Mouse (Mus musculus) urinary bladder, postnatal 4 days (tissue): ENCODE data around the gene Samd4b.

Experiments used
- DNase-seq, 2 experiments: peaks; one replicate each; pipeline ENCODE4 v3.0.0; 2021 to 2022; ENCODE audit warnings: low spot score in 2 of 2

The Samd4b gene

DNA sequence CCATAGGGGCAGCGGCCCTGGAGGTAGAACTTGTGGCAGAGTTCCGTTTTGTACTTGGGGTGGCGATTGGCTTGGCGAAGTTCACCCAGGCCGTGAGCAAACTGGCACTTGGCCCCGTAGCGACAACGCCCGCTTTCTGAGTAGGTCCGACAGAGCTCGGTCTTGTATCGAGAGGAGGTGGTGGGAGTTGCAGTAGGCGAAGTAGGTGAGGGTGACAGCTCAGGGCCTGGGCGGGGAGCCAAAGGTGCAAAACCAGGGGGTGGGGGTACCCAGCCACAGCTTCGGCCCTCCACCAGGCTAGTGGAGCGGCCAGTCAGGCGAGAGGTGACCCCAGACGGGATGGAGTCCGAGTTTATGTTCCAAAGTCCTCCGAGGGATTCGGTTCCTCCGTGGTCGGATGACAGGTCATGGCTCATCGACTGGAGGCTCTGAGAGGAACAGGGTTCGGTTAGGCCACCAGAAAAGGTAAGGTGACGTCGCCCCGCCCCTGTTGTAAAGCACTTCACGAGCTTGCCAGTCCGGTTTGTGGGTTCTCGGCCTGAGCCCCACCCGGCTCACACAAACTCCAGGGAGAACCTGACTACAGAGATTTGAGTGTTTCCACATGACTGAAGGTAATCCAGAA, 219.8 kb downstream of the Samd4b start:
- DNase-seq = peak in 1 of 2 experiments; percentile 64

DNA sequence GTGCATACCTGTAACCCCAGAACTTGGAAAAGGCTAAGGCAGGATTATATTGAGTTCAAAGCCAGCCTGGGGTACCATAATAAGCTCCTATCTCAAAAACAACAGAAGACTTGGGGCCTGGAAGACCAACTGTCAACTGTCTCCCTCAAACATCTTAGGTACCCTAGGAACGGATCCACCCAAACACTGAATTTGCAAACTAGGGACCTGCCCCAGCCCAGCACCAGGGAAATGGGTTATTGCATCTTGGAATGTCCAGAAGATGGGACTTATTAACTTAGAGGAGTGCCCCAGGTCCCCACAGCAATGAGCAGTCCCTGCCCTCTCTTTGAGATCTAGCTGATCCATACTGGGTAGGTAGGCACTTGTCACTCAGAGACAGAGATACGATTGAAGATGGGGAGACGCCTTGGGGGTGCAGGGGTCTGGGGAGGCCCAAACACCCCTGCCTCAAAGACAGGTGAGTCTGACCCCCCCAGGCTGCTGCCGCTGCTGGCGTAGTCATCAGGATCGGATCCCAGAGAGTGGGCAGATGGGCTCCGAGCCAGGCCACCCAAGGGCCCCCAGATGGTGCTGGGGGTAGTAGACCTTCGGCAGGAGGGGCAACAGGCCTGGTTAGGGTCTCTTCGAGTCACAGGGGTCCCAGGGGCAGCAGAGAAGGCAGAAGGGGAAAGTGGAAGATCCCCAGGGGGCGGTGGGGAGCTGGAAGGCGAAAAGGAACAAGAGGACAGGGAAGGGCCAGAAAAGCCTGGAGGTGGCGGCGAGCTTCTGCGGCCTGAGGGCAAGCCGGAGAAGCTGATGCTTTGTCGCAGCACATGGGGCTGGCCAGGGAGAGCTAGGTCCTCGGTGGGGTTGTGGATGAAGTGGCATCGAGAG, 220.5 kb downstream of the Samd4b start:
- DNase-seq = no peak

DNA sequence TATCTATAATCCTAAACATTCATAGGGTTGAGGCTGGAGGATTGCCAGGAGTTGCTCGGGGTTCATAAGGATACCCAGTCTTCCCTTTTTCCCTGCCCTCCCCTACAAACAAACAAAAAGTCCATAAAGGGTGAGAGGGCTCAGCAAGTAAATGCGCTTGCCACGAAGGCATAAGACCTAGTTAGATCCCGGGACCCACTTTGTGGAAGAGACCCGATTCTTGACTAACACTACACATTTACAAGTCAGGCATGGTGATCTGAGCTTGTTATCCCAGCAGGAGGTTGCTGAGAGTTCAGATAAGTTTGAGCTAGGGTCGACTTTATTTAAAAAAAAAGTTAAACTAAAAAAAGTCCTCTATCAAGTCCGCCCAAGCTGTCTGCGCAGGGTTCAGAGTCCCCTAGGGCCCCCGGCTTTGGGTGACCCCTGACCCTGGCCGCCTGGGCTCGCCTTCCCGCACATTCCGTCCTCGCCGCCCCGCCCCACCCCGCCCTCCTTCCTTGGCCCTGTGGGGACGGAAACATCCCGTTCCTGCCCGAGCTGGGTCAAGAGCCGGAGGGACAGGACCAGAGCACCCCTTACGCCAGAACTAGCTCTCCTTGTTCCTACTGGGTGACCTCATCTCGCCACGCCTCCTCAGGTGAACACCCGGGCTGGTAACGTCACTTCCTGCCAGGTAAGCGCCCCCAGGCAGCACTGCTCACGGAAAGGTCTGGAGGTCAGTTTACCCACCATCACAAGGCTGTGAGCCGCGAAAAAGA, 221.8 kb downstream of the Samd4b start:
- DNase-seq = peak; percentile 72 to 76

DNA sequence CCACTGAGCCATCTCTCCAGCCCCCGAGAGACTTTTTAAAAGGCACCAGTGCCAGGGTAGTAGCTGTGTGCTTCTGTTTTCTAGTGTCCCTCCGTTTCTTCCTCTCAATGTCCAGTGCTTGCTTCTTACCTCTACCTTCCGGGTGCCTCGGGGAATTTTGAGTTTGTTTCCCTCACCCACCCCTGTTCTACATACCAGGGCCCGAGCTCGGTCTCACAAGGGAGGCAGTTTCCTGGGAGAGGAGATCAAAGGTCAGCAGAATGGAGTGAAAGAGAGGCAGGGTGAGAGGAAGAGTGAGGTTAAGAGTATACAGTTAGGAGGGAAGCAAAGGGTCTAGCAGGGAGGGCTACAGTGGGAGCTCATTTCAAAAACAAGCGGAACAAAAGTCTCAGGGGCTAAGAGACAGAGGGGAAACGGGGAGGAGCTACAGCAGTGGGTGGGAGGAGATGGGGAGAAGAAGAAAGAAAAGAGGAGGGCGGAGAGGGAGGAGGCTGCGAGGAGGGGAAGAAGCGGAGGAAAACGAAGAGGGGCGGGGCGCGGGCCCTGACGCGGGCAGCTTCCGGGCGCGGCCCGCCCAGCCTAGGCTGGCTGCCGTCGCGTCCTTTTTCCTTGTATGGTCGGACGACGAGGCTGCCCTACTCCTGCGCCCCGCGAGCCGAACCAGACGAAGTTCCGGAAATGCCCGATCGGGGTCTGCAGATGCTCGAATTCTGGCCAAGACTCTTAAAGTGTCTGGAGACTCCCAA, 222.6 kb downstream of the Samd4b start:
- peak; percentile 91 to 93 for DNase-seq

DNA sequence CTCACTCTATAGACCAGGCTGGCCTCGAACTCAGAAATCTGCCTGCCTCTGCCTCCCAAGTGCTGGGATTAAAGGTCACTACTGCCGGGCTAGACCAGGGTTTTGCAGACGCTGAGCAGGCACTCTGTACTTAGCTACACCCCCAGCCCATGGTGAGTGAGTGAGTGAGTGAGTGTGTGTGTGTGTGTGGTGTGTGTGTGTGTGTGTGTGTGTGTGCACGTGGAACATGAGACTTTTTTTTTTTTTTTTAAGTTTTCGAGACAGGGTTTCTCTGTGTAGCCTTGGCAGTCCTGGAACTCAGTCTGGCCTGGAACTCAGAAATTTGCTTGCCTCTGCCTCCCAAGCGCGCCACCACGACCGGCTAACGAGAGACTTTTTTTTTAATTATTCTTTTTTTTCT, 223.3 kb downstream of the Samd4b start:
- DNase-seq = no peak

DNA sequence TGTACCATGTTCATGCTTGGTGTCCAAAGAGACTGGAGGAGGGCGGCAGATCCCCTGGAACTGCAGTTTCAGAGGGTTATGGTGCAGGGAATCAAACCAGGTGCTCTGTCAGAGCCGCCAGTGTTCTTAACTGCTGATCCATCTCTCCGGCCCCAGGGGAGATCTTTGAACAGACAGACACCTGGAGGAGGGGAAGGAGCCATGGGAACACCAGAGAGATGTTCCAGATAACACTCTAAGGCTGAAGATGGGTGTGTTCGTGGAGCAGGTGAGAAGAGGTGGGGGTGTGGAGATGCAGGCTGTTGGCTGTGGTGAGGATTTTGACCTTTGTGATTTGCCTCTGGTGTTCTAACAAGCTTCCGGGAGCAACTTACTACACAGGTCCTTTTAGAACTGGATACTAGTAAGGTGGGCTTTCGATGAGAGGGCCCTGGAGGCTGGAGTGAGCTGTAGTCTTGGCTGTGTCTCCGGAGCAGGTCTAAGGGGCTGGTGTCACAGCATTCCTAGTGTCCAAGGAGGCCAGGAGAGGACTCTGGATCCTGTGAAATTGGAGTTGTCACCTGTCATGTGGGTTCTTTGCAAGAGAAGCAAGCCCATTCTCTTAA, 224.0 kb downstream of the Samd4b start:
- DNase-seq = no peak

DNA sequence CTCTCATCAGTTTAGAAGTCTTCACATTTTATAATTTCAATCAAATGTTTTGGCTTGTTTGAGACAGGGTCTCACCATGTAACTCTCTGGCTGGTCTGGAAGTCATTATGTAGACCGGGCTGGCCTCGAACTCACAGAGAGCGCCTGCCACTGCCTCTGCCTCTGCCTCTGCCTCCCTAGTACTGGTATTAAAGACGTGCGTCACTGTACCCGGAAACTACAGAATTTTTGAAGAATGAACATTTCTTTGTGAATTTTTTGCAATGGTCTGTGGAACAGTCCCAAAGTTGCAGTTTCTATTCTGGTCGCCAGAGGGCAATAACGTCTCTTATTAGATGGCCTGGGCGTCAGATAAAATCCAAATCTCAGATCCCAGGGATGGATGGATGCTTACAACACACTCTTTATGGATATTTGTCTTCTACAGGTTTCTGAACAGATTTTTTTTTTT, 224.8 kb downstream of the Samd4b start:
- peak; percentile 62 to 76 for DNase-seq

DNA sequence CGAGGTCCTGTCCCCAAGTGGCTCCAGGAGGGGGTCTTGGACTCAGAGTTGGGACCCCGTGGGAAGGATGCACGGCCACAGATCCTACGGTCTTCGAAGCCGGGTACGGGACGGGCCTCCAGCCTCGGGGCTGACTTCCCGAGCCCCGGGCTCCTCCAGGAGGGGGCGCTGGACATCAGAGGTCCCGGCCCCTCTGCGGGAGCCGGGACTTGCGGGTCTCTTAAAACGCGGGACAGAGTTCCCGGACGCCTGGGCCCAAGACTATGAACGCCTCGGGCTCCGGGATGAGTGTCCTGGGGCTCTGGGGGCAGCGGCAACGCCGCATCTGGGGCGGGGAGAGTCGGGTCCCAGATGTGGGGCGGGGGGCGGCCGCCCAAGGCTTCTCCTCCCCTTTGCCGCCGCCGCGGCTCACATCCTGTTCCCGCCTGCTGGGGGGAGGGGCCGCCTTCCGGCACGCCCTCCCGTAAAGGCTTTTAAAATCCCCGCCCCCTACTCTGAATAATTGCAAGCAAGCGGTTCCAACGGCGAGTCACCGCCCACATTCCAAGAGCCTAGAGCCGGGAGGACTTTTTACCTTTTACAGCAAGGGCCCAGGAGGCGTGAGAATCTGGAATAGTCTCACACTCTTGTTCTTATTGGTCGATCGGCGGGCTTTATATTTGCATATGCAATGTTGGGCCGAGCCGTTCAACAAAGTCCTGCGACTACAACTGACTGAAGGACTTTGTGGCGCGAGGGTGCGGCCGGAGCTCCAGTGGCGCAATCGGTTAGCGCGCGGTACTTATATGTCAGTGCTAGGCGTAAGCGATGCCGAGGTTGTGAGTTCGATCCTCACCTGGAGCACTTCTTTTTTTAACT, 225.5 kb downstream of the Samd4b start, which contains the start of gene Plekhg2:
TSS of gene Plekhg2 (minus strand) at position 349 of the 858 bp plus-strand sequence.
- DNase-seq = peak; percentile 97 to 99

DNA sequence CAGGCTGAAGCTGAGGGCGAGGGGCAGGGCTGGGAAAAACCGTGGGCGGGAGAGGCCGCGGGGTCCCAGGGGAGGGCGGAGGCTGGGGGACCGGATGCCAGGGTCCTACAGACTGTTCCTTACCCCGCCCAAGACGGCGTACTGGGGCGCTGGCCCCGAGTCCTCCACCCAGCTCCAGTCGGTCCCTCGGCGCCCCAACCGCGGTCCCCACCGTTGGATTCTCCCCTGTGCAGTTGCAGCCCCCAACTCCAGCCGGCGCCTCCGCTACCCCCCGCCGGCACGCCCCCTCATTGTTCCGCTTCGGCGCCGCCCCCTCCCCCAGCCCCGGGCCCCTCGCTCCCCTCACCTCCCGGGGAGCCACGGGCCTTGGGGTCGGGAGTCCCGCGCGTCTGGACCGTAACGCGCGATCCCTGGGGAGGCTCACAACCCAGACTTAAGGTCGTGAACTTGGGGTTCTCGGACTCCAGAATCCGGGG, 226.4 kb downstream of the Samd4b start:
- peak; percentile 67 to 75 for DNase-seq

DNA sequence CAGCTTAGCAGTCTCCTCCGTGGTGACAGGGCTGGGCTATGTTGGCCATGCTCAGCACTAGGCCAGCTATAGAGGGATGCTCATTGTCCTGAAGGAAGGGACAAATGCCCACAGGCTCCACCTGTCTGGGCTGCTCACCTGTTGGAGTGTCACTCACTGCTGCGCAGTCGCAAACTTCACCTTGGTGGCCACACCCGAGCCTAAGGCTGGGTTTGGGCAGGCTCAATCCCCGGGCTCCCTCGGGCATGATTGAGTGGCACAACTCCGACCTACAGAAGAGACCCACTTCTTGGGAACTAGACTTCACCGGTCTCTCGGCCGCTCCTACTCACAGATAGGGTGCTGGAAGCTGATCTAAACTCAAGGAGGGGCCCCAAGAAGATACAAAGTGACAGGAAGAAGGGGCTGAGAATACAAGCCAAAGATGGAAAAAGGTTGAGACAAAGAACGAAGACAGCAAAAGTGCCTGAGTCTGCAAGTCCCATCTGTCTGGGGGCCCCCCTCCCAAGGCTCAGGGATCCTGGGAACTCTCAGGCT, 226.9 kb downstream of the Samd4b start:
- no peak for DNase-seq

DNA sequence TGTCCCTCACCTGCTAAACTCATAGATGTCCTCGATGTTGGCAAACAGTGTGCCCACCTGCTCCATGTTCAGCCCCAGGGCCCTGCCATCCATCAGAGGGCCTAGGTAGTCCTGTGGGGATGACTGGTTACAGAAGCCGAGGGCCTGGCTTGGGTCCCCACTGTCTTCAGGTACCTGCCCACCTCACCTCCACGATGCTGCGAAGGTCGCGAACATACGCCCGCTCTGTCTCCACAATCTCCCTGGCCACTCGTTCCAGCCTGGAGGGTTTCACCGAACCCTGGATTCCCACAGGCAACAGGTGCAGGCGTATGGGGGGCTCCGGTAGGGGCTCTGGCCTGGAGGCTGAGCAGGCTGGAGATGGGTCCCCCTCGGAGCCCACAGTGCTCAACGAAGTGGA, 227.9 kb downstream of the Samd4b start:
- no peak for DNase-seq

DNA sequence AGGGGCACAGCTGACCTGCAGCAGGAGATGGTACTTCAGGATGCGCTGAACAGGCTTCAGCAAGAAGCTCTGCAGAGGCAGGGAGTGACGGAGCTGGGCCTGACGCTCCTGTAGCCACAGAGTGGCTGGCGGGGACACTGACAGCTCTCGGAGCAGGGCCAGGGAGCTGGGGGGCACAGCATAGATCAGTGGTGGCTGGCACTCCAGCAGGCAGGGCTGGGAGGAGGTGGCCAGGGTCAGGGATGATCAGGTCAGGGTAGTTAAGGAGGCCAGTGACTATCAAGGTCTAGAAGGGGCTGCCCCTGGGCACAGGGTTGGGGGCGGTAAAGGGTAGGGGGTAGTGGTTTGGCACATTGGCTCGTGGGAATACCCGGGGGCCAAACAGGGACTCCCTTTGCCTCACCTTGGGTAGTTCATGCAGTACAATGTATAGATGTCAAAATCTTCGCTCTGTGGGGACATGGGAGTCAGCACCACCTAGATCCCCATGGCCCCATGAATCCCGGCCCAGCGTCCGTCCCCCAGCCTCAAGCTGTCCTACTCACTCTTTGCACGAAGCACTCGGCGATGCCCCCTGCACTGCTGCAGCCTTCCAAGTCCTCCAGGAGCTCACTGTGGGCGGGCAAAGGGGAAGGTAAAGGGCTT, 229.5 kb downstream of the Samd4b start:
- no peak for DNase-seq

DNA sequence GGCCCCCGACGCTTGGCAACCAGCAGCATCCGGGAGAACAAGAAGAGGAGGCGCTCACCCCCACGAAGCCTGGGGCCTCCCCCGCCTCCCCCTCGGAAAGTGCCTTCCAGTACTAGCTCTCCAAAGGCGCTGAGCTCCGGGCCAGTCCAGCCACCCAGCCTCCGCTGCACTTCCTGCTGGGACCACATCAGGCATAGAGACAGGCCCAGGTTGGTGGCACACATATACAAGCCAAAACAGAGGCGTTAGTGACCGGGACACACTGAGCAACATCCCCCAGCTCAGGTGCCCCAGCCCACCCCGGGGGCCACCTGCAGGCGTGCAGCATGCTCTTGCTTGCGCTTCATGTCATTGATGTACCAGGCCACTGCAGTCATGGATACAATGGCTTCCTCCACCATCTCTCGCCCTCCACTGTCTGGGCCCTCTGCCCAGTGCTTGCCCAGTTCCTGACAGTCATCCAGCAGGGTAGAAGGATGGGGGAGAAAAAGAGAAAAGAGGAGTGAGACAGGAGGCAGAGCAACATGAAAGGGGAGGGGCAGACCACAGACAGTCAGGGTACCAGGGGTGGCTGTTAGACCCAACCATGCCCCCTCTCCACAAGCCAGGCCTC, 230.2 kb downstream of the Samd4b start:
- DNase-seq = no peak

DNA sequence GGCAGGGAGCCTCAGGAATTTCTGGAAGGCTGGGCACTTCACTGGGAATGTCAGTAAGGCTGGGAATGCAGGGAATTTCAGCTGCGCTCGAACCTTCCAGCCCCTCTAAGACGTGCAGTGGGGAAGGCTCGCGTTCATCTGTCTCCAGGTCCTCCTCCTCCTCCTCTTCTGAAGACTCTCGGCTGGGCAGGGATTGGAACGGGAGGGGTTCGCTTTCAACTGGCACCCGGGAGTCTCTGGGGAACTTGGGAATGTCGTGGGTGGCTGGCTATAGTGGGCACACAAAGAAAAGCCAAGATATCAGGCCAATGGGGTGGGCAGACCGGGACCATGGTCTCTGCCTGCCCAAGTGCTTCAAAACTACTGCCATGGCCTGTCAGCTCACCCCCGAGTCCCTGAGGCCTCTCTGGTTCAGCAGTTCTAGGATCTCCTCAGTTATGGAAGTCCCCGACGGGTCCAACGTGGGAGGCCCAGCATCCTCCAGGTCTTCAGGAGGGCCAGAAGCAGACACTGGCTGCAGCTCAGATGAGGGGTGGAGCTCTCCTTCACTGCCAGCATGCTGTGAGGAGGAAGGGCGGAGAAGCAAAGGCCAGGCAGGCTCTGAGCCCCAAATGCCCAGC, 235.4 kb downstream of the Samd4b start:
- no peak for DNase-seq

DNA sequence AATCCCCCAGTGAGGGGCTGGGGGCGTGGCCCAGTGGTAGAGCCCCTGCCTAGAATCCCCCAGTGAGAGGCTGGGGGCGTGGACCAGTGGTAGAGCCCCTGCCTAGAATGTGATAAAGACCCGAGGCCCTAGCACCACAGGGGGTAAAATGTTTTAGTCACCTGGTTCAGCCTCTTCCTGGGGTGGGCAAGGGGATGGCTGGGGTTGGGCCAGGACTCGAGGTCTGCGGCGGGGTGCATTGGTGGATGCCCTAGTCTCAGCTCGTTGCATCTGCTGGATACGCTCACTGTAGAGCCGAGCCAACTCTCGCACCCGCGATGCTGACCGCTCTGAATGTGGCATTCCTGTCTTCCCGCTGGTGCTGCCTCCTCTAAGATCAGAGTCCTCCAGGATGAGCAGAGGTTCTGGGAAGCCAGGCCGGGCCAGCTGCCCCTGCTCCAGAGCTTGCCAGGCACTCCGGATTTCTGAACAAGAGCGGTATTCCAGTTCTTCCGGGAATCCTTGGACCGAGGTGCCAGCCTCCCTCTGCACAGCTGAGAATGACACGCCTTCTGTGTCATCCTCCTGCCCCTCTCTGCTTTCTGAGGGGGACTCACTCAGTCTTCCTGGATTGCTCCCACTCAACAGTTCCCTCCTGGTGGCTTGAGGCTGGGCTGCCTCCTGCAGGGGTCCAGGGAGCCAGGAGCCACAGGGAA, 236.2 kb downstream of the Samd4b start:
- no peak for DNase-seq

DNA sequence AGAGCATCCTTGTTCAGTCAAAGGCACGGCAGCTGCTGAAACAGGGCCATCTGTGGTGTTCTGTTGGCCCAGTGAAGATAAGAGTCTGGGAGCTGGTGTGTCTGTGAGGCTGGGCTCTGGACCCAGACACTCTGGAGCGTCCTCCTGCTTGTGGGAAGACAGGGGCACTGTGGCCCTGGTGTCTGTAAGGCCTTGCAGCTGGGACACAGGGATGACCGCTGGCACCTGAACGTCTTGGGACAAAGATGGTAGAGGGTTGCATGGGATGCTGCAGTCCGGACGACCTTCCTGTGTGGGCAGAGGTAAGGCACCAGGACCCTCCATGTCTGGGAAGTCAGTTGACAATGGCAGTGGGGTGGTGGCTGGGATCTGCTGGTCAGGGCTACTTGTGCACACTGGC, 237.7 kb downstream of the Samd4b start:
- DNase-seq = no peak

DNA sequence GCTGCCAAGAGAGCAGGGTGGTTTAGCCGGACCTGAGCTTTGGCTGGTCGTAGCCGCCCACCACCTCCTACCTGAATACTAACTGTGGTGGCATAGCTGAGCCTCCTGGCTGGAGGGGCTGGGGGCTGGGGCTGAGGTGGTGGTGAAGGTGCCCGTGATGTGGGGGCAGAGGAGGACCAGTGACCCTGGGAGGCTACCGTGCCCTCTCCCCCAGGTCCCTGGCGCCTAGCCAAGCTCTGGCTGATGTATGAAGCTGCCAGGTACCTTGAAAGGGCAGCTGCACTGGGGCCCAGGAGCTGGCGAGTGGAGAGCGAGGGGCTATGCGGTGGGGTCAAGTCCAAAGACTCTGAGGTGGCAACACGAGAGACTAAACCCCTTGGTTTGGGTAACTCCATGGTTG, 238.1 kb downstream of the Samd4b start:
- no peak for DNase-seq

DNA sequence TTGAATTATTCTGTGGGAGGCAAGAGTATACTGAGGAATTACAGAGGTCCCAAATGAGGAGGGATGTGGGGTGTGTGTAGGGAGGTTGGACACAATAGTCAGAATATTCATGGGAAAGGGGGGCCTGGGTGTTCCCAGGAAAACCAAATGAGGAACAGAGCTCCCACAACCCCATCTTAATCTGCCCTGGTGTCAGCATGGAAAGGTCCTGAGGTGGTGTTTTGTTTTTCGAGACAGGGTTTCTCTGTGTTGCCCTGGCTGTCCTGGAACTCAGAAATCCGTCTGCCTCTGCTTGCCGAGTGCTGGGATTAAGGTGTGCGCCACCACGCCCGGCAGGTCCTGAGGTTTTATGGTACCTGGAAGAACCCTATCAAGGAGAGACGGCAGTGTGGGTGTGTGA, 239.5 kb downstream of the Samd4b start:
- DNase-seq = no peak
